ENCODE assay signal across 18 mouse cellular contexts in the genomic region with DNA sequence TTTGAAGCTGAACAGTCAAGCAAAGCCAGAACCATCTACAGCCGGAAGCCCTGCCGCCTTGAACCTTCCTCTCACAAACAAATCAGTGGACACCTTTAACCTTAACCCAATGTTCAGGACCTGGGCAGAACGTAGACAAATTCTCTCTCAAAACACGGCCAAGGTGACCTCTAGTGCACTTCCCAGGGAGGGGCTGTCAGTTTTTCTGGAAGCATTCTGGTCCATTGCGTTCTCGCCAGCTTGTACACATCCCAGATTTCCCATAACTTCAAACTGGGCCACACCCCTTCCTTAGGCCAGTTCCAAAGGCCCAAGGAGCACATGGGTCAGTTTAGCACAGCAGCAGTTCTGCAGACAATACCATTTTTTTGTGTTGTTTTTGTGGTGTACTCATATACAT. TPM values are rescaled to one million over a fixed set of nuclear protein-coding genes. Genes with fewer than 3 reads are reported as not detected.
DNase-seq lines count a peak whose midpoint lies in the region; ATAC-seq and TF ChIP-seq lines count a peak whose summit lies in the region.
"Had no signal": no experiment of that assay in that cellular context is flagged by ENCODE, and none has a peak within 500 bp of the region (broad histone marks: within the 10 kb centered on the region; RNA-seq: fewer than 3 reads in every experiment).

No protein-coding gene starts in this region.

- intact Hi-C loops in heart, postnatal 25 days (cut with DNase I), result no loop called here

- no peak overlapping the region for H3K4me3 ChIP-seq in kidney, adult 2 months (ENCODE audit: insufficient read depth, low read depth, low read length)
- H3K4me3 ChIP-seq in kidney, embryonic 15.5 days (replicated peaks), result no peak overlapping the region
- H3K4me3 ChIP-seq in lung, embryonic 16.5 days (ENCODE audit: low read length), result no peak overlapping the region
- H3K4me3 ChIP-seq: embryonic facial prominence, embryonic 13.5 days; intestine, embryonic 15.5 days; left cerebral cortex, adult 2 months; limb, embryonic 12.5 days; liver, embryonic 15.5 days; midbrain, embryonic 13.5 days; neural tube, embryonic 12.5 days had no signal

- H3K36me3 ChIP-seq in kidney, adult 2 months (ENCODE audit: control insufficient read depth, insufficient read depth, low read length), result no peaks in the 10 kb centered on the region
- no peaks in the 10 kb centered on the region for H3K36me3 ChIP-seq in kidney, embryonic 15.5 days
- no peaks in the 10 kb centered on the region for H3K36me3 ChIP-seq in lung, embryonic 16.5 days (ENCODE audit: control insufficient read depth, insufficient read depth, low read length)
- H3K36me3 ChIP-seq: embryonic facial prominence, embryonic 13.5 days; intestine, embryonic 15.5 days; limb, embryonic 12.5 days; liver, embryonic 15.5 days; midbrain, embryonic 13.5 days; neural tube, embryonic 12.5 days had no signal

- peak; percentile 52 for DNase-seq in kidney, adult 2 months
- DNase-seq in lung, postnatal 4 days, result no peak
- peak; percentile 42 for DNase-seq in heart, postnatal 25 days (ENCODE audit: low spot score)
- DNase-seq in frontal cortex, postnatal 36 days (ENCODE audit: low spot score in 2 of 2), result no peak
- DNase-seq: cerebellum, adult 9-11 months; thymus, postnatal 25 days had no signal

- 38% methylated on average over 6 of the region's 6 CpGs for WGBS in kidney, adult 2 months
- WGBS in kidney, embryonic 15.5 days, result 64% methylated on average over 6 of the region's 6 CpGs
- WGBS in lung, embryonic 16.5 days, result 51% methylated on average over 6 of the region's 6 CpGs

- no peak overlapping the region for H3K4me2 ChIP-seq in kidney, embryonic 15.5 days
- no peak overlapping the region for H3K4me2 ChIP-seq in lung, embryonic 16.5 days (ENCODE audit: low read depth, low read length)
- H3K4me2 ChIP-seq: embryonic facial prominence, embryonic 13.5 days; hindbrain, embryonic 14.5 days; intestine, embryonic 15.5 days; limb, embryonic 12.5 days; liver, embryonic 15.5 days; midbrain, embryonic 13.5 days; neural tube, embryonic 12.5 days had no signal

- peaks cover 3% of the 10 kb centered on the region; the same call in 1 of the 2 replicates for H3K4me1 ChIP-seq in kidney, adult 2 months (ENCODE audit: control insufficient read depth, insufficient read depth, low read length)
- no peaks in the 10 kb centered on the region for H3K4me1 ChIP-seq in kidney, embryonic 15.5 days
- no peaks in the 10 kb centered on the region for H3K4me1 ChIP-seq in lung, embryonic 16.5 days (replicated peaks; ENCODE audit: control insufficient read depth, insufficient read depth, low read length)
- H3K4me1 ChIP-seq: embryonic facial prominence, embryonic 13.5 days; intestine, embryonic 15.5 days; limb, embryonic 12.5 days; midbrain, embryonic 13.5 days; neural tube, embryonic 12.5 days had no signal

- no peak overlapping the region for H3K9ac ChIP-seq in kidney, embryonic 15.5 days
- H3K9ac ChIP-seq in lung, embryonic 16.5 days (ENCODE audit: low read length), result no peak overlapping the region
- H3K9ac ChIP-seq: embryonic facial prominence, embryonic 13.5 days; hindbrain, embryonic 14.5 days; intestine, embryonic 15.5 days; limb, embryonic 12.5 days; liver, embryonic 15.5 days; midbrain, embryonic 13.5 days; neural tube, embryonic 12.5 days had no signal

- no peak for ATAC-seq in kidney, embryonic 15.5 days (replicated peaks; ENCODE audit: low FRiP score)
- no peak for ATAC-seq in lung, embryonic 16.5 days (ENCODE audit: low read depth)
- ATAC-seq in CD4-positive, CD25-positive, alpha-beta regulatory T cell, adult 4 months, result no peak
- ATAC-seq: forebrain, embryonic 14.5 days; intestine, embryonic 15.5 days; midbrain, embryonic 13.5 days had no signal

- H3K9me3 ChIP-seq in kidney, embryonic 15.5 days (replicated peaks), result no peaks in the 10 kb centered on the region
- no peaks in the 10 kb centered on the region for H3K9me3 ChIP-seq in lung, embryonic 16.5 days (ENCODE audit: control insufficient read depth, low read length)
- H3K9me3 ChIP-seq: embryonic facial prominence, embryonic 13.5 days; intestine, embryonic 15.5 days; limb, embryonic 12.5 days; liver, embryonic 15.5 days; midbrain, embryonic 13.5 days; neural tube, embryonic 12.5 days had no signal

- no peak for TF ChIP-seq CTCF in kidney, adult 2 months (conservative IDR thresholded peaks at IDR 0.05; ENCODE audit: insufficient read depth, insufficient read length, low read depth, low read length)

- H3K27ac ChIP-seq in kidney, adult 2 months (ENCODE audit: insufficient read depth, low read depth, low read length), result no peak overlapping the region
- no peak overlapping the region for H3K27ac ChIP-seq in kidney, embryonic 15.5 days
- H3K27ac ChIP-seq in lung, embryonic 16.5 days (ENCODE audit: low read length), result 0 out of 2 replicates have a peak overlapping the region, but pooled peaks have one; percentile 6
- H3K27ac ChIP-seq: embryonic facial prominence, embryonic 13.5 days; hindbrain, embryonic 14.5 days; intestine, embryonic 15.5 days; left cerebral cortex, adult 2 months; limb, embryonic 12.5 days; liver, embryonic 15.5 days; midbrain, embryonic 13.5 days; neural tube, embryonic 12.5 days had no signal

- TF ChIP-seq POLR2A in kidney, adult 2 months (IDR thresholded peaks at IDR 0.05; ENCODE audit: low read depth, low read length), result no peak

- no peaks in the 10 kb centered on the region for H3K27me3 ChIP-seq in kidney, adult 2 months (replicated peaks; ENCODE audit: control insufficient read depth, insufficient read depth, low read length)
- H3K27me3 ChIP-seq in kidney, embryonic 15.5 days, result no peaks in the 10 kb centered on the region
- H3K27me3 ChIP-seq in lung, embryonic 16.5 days (ENCODE audit: control insufficient read depth, insufficient read depth, low read depth, low read length), result no peaks in the 10 kb centered on the region
- H3K27me3 ChIP-seq: embryonic facial prominence, embryonic 13.5 days; intestine, embryonic 15.5 days; limb, embryonic 12.5 days; liver, embryonic 15.5 days; midbrain, embryonic 13.5 days; neural tube, embryonic 12.5 days had no signal

RNA-seq across cellular contexts. Expression of a gene that starts 9.8 kb away (rescaled TPM):
- 71.6 and 88.3 TPM in 2 replicates for polyA plus RNA-seq in kidney, adult 2 months (2012; rRNA removed)
- polyA plus RNA-seq in kidney, embryonic 15.5 days (2015; fragmentation: Nextera tagmentation; extraction: Ambion mirVana), result 9.8 and 10.8 TPM in 2 replicates
- 12.7 and 12.9 TPM in 2 replicates for polyA plus RNA-seq in lung, embryonic 16.5 days (2015; fragmentation: Nextera tagmentation; extraction: Ambion mirVana)
- total RNA-seq in heart, postnatal 25 days (2021), result 10 to 100 TPM; 43.1 to 44.0 TPM
- 10 to 100 TPM in 1 of 2 experiments, 1 to 10 TPM in 1; 9.9 to 13.4 TPM for polyA plus RNA-seq in CD4-positive, CD25-positive, alpha-beta regulatory T cell, adult 4 months (2017; shearing (Covaris generic))

RNA-seq across cellular contexts. Expression of a gene that starts 22.0 kb away (rescaled TPM):
- polyA plus RNA-seq in kidney, adult 2 months (2012; rRNA removed), result 42.0 and 45.4 TPM in 2 replicates
- polyA plus RNA-seq in kidney, embryonic 15.5 days (2015; fragmentation: Nextera tagmentation; extraction: Ambion mirVana), result 40.1 and 41.7 TPM in 2 replicates
- polyA plus RNA-seq in lung, embryonic 16.5 days (2015; fragmentation: Nextera tagmentation; extraction: Ambion mirVana), result 41.9 and 42.0 TPM in 2 replicates
- total RNA-seq in heart, postnatal 25 days (2021), result 10 to 100 TPM; 58.2 to 66.7 TPM
- 10 to 100 TPM; 27.2 to 36.9 TPM for polyA plus RNA-seq in CD4-positive, CD25-positive, alpha-beta regulatory T cell, adult 4 months (2017; shearing (Covaris generic))

RNA-seq across cellular contexts. Expression of a gene that starts 24.9 kb away (rescaled TPM):
- polyA plus RNA-seq in kidney, adult 2 months (2012; rRNA removed), result 6.4 and 12.7 TPM in 2 replicates
- 0.26 and 0.33 TPM in 2 replicates for polyA plus RNA-seq in kidney, embryonic 15.5 days (2015; fragmentation: Nextera tagmentation; extraction: Ambion mirVana)
- polyA plus RNA-seq in lung, embryonic 16.5 days (2015; fragmentation: Nextera tagmentation; extraction: Ambion mirVana), result 0.16 and 0.18 TPM in 2 replicates
- total RNA-seq in heart, postnatal 25 days (2021), result 1 to 10 TPM; 3.7 to 4.4 TPM
- polyA plus RNA-seq in CD4-positive, CD25-positive, alpha-beta regulatory T cell, adult 4 months (2017; shearing (Covaris generic)), result under 1 TPM in 1 of 2 experiments, not detected in 1; 0.25 TPM
- polyA plus RNA-seq: limb, embryonic 12.5 days had no signal

RNA-seq across cellular contexts. Expression of a gene that starts 37.2 kb away (rescaled TPM):
- polyA plus RNA-seq in kidney, adult 2 months (2012; rRNA removed), result 22.8 and 23.6 TPM in 2 replicates
- 76.3 and 83.0 TPM in 2 replicates for polyA plus RNA-seq in kidney, embryonic 15.5 days (2015; fragmentation: Nextera tagmentation; extraction: Ambion mirVana)
- 66.6 TPM in 2 replicates for polyA plus RNA-seq in lung, embryonic 16.5 days (2015; fragmentation: Nextera tagmentation; extraction: Ambion mirVana)
- 1 to 10 TPM; 4.5 to 6.1 TPM for total RNA-seq in heart, postnatal 25 days (2021)
- polyA plus RNA-seq in CD4-positive, CD25-positive, alpha-beta regulatory T cell, adult 4 months (2017; shearing (Covaris generic)), result 10 to 100 TPM; 30.2 to 50.9 TPM

RNA-seq across cellular contexts. Expression of a gene that starts 44.2 kb away (rescaled TPM):
- 78.0 and 98.0 TPM in 2 replicates for polyA plus RNA-seq in kidney, adult 2 months (2012; rRNA removed)
- polyA plus RNA-seq in kidney, embryonic 15.5 days (2015; fragmentation: Nextera tagmentation; extraction: Ambion mirVana), result 19.8 and 20.8 TPM in 2 replicates
- 12.0 and 13.3 TPM in 2 replicates for polyA plus RNA-seq in lung, embryonic 16.5 days (2015; fragmentation: Nextera tagmentation; extraction: Ambion mirVana)
- 100 to 1,000 TPM in 1 of 2 experiments, 10 to 100 TPM in 1; 93.8 to 100 TPM for total RNA-seq in heart, postnatal 25 days (2021)
- 1 to 10 TPM; 1.3 to 2.5 TPM for polyA plus RNA-seq in CD4-positive, CD25-positive, alpha-beta regulatory T cell, adult 4 months (2017; shearing (Covaris generic))

Comparison
In these comparisons a context has a peak if more than half of its experiments do, and no peak if none do; other contexts are left out.
1. DNase-seq: peak in kidney, adult 2 months (single experiment) and heart, postnatal 25 days (single experiment); none in lung, postnatal 4 days (0 of 2) and frontal cortex, postnatal 36 days (0 of 2).